ENCODE assay signal across 24 mouse cellular contexts in the genomic region with DNA sequence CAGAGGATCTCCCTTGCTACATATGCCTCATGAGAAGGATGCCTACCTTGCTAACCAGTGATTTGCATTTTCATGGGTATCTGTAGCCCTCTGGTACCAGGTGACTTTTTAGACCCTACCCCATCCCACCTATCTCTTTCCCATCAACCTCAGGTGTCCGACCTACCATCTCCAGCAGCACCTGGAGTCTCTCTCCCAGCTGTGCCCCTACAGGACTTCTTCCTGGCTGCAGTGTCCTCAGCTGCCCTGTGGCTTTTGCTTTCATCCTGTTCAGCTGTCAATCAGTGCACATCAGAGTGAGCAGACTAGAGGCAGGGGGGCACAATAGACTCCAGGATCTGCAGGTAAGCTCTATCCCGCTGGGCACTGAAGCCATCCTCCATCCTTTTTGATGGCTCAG. TPM values are rescaled to one million over a fixed set of nuclear protein-coding genes. Genes with fewer than 3 reads are reported as not detected.
DNase-seq lines count a peak whose midpoint lies in the region; ATAC-seq lines count a peak whose summit lies in the region.
"Had no signal": no experiment of that assay in that cellular context is flagged by ENCODE, and none has a peak within 500 bp of the region (broad histone marks: within the 10 kb centered on the region; RNA-seq: fewer than 3 reads in every experiment).

No protein-coding gene starts in this region.

- H3K27me3 ChIP-seq in embryonic facial prominence, embryonic 13.5 days = no peaks in the 10 kb centered on the region
- no peaks in the 10 kb centered on the region for H3K27me3 ChIP-seq in embryonic facial prominence, embryonic 10.5 days (replicated peaks; ENCODE audit: low read depth, poor library complexity, severe bottlenecking)
- peaks cover 17% of the 10 kb centered on the region; the same call in 1 of the 2 replicates for H3K27me3 ChIP-seq in heart, embryonic 10.5 days (ENCODE audit: insufficient read depth, poor library complexity, severe bottlenecking)
- no peaks in the 10 kb centered on the region for H3K27me3 ChIP-seq in heart, embryonic 11.5 days (ENCODE audit: control insufficient read depth, insufficient read depth, low read length)
- H3K27me3 ChIP-seq in midbrain, embryonic 11.5 days (ENCODE audit: control insufficient read depth, insufficient read depth, low read length) = no peaks in the 10 kb centered on the region
- no peaks in the 10 kb centered on the region for H3K27me3 ChIP-seq in midbrain, embryonic 10.5 days (ENCODE audit: low read depth, poor library complexity, severe bottlenecking)
- H3K27me3 ChIP-seq: CH12.LX, Patski had no signal

- no peak overlapping the region for H3K4me2 ChIP-seq in embryonic facial prominence, embryonic 13.5 days
- no peak overlapping the region for H3K4me2 ChIP-seq in heart, embryonic 11.5 days
- no peak overlapping the region for H3K4me2 ChIP-seq in midbrain, embryonic 11.5 days

- H3K36me3 ChIP-seq in embryonic facial prominence, embryonic 13.5 days = no peaks in the 10 kb centered on the region
- no peaks in the 10 kb centered on the region for H3K36me3 ChIP-seq in embryonic facial prominence, embryonic 10.5 days (replicated peaks)
- no peaks in the 10 kb centered on the region for H3K36me3 ChIP-seq in heart, embryonic 10.5 days
- H3K36me3 ChIP-seq in heart, embryonic 11.5 days (ENCODE audit: control insufficient read depth, insufficient read depth, low read length) = no peaks in the 10 kb centered on the region
- no peaks in the 10 kb centered on the region for H3K36me3 ChIP-seq in midbrain, embryonic 11.5 days (ENCODE audit: control insufficient read depth, insufficient read depth, low read length)
- no peaks in the 10 kb centered on the region for H3K36me3 ChIP-seq in midbrain, embryonic 10.5 days
- H3K36me3 ChIP-seq: G1E had no signal

- WGBS in embryonic facial prominence, embryonic 13.5 days = 73% methylated on average over 2 of the region's 2 CpGs
- 75% methylated on average over 2 of the region's 2 CpGs for WGBS in embryonic facial prominence, embryonic 10.5 days
- WGBS in heart, embryonic 10.5 days = 70% methylated on average over 2 of the region's 2 CpGs
- WGBS in heart, embryonic 11.5 days (ENCODE audit: insufficient replicate concordance) = 77% methylated on average over 2 of the region's 2 CpGs
- 83% methylated on average over 2 of the region's 2 CpGs for WGBS in midbrain, embryonic 11.5 days
- 76% methylated on average over 2 of the region's 2 CpGs for WGBS in midbrain, embryonic 10.5 days

- no peak overlapping the region for H3K9ac ChIP-seq in embryonic facial prominence, embryonic 13.5 days
- no peak overlapping the region for H3K9ac ChIP-seq in heart, embryonic 11.5 days (ENCODE audit: low read depth, low read length)
- no peak overlapping the region for H3K9ac ChIP-seq in midbrain, embryonic 11.5 days (ENCODE audit: low read length)

- H3K27ac ChIP-seq in embryonic facial prominence, embryonic 13.5 days = no peak overlapping the region
- H3K27ac ChIP-seq in embryonic facial prominence, embryonic 10.5 days (replicated peaks) = no peak overlapping the region
- no peak overlapping the region for H3K27ac ChIP-seq in heart, embryonic 10.5 days
- no peak overlapping the region for H3K27ac ChIP-seq in heart, embryonic 11.5 days (ENCODE audit: low read depth, low read length)
- H3K27ac ChIP-seq in midbrain, embryonic 11.5 days (ENCODE audit: low read depth, low read length) = no peak overlapping the region
- no peak overlapping the region for H3K27ac ChIP-seq in midbrain, embryonic 10.5 days (replicated peaks)

- no peak for DNase-seq in embryonic facial prominence, embryonic 10.5 days (ENCODE audit: low spot score)
- peak; percentile 63 for DNase-seq in heart, adult 11 months
- DNase-seq in heart, postnatal 14 days = no peak
- DNase-seq in heart, embryonic 10.5 days (ENCODE audit: low spot score) = peak; percentile 63
- DNase-seq in midbrain, embryonic 11.5 days (ENCODE audit: low spot score, missing footprints) = peak; percentile 35
- DNase-seq in midbrain, embryonic 10.5 days (ENCODE audit: low spot score) = no peak
- DNase-seq: adrenal gland, adult 2 months; adrenal gland, adult 8-10 months; adrenal gland, postnatal 10 days; adrenal gland, postnatal 14 days; adrenal gland, postnatal 25 days; adrenal gland, postnatal 36 days; B cell, adult 2 months; cerebellum, adult 11 months; cerebellum, adult 11-12 months had no signal

- H3K4me3 ChIP-seq in embryonic facial prominence, embryonic 13.5 days = no peak overlapping the region
- H3K4me3 ChIP-seq in embryonic facial prominence, embryonic 10.5 days = no peak overlapping the region
- no peak overlapping the region for H3K4me3 ChIP-seq in heart, embryonic 10.5 days
- no peak overlapping the region for H3K4me3 ChIP-seq in heart, embryonic 11.5 days (ENCODE audit: low read depth, low read length)
- no peak overlapping the region for H3K4me3 ChIP-seq in midbrain, embryonic 11.5 days (ENCODE audit: low read depth, low read length)
- H3K4me3 ChIP-seq in midbrain, embryonic 10.5 days = no peak overlapping the region

- H3K4me1 ChIP-seq in embryonic facial prominence, embryonic 13.5 days = no peaks in the 10 kb centered on the region
- H3K4me1 ChIP-seq in embryonic facial prominence, embryonic 10.5 days = no peaks in the 10 kb centered on the region
- H3K4me1 ChIP-seq in heart, embryonic 10.5 days = no peaks in the 10 kb centered on the region
- H3K4me1 ChIP-seq in heart, embryonic 11.5 days (ENCODE audit: control insufficient read depth, insufficient read depth, low read length) = no peaks in the 10 kb centered on the region
- H3K4me1 ChIP-seq in midbrain, embryonic 11.5 days (ENCODE audit: control insufficient read depth, insufficient read depth, low read length) = no peaks in the 10 kb centered on the region
- no peaks in the 10 kb centered on the region for H3K4me1 ChIP-seq in midbrain, embryonic 10.5 days

- no peaks in the 10 kb centered on the region for H3K9me3 ChIP-seq in embryonic facial prominence, embryonic 13.5 days
- H3K9me3 ChIP-seq in embryonic facial prominence, embryonic 10.5 days = no peaks in the 10 kb centered on the region
- no peaks in the 10 kb centered on the region for H3K9me3 ChIP-seq in heart, embryonic 10.5 days
- no peaks in the 10 kb centered on the region for H3K9me3 ChIP-seq in heart, embryonic 11.5 days (replicated peaks; ENCODE audit: control insufficient read depth, low read length)
- no peaks in the 10 kb centered on the region for H3K9me3 ChIP-seq in midbrain, embryonic 11.5 days (ENCODE audit: control insufficient read depth, low read length)
- no peaks in the 10 kb centered on the region for H3K9me3 ChIP-seq in midbrain, embryonic 10.5 days (replicated peaks)
- H3K9me3 ChIP-seq: G1E had no signal

- intact Hi-C loops in heart, postnatal 14 days (cut with DNase I) = no loop called here

- ATAC-seq in embryonic facial prominence, embryonic 13.5 days (ENCODE audit: insufficient number of reproducible peaks, insufficient read depth, low FRiP score, low TSS enrichment, low read depth) = 0 out of 2 replicates have a peak, but pooled peaks have one; percentile 32
- ATAC-seq in heart, embryonic 11.5 days (replicated peaks; ENCODE audit: insufficient number of reproducible peaks, low FRiP score, low TSS enrichment) = no peak
- no peak for ATAC-seq in midbrain, embryonic 11.5 days (ENCODE audit: low FRiP score)
- ATAC-seq: activated CD4-positive, CD25-positive, alpha-beta regulatory T cell, adult 4 months; CD4-positive, CD25-positive, alpha-beta regulatory T cell, adult 4 months; Patski had no signal

RNA-seq across cellular contexts. Expression of a gene that starts 37.5 kb away (rescaled TPM):
- 2.5 and 4.0 TPM in 2 replicates for polyA plus RNA-seq in embryonic facial prominence, embryonic 13.5 days (2015; fragmentation: Nextera tagmentation; extraction: Ambion mirVana)
- 0.50 and 0.70 TPM in 2 replicates for polyA plus RNA-seq in embryonic facial prominence, embryonic 10.5 days (2016; fragmentation: Nextera tagmentation; extraction: Ambion mirVana)
- under 1 TPM; 0.39 to 0.98 TPM for total RNA-seq in heart, postnatal 14 days (2021)
- 0.05 and 0.16 TPM in 2 replicates for polyA plus RNA-seq in heart, embryonic 10.5 days (2016; fragmentation: Nextera tagmentation; extraction: Ambion mirVana)
- polyA plus RNA-seq in heart, embryonic 11.5 days (2014; fragmentation: Nextera tagmentation; extraction: Ambion mirVana) = 0.39 and 0.52 TPM in 2 replicates
- 1.1 and 1.3 TPM in 2 replicates for polyA plus RNA-seq in midbrain, embryonic 11.5 days (2014; fragmentation: Nextera tagmentation; extraction: Ambion mirVana)
- polyA plus RNA-seq in midbrain, embryonic 10.5 days (2016; fragmentation: Nextera tagmentation; extraction: Ambion mirVana) = 0.49 and 0.97 TPM in 2 replicates
- total RNA-seq: MEL had no signal
- polyA plus RNA-seq: activated CD4-positive, CD25-positive, alpha-beta regulatory T cell, adult 4 months; C2C12; CD4-positive, CD25-positive, alpha-beta regulatory T cell, adult 4 months; G1E had no signal

Comparison
In these comparisons a context has a peak if more than half of its experiments do, and no peak if none do; other contexts are left out.
1. DNase-seq: peak in heart, adult 11 months (single experiment), heart, embryonic 10.5 days (single experiment) and midbrain, embryonic 11.5 days (single experiment); none in embryonic facial prominence, embryonic 10.5 days (single experiment), heart, postnatal 14 days (0 of 2) and midbrain, embryonic 10.5 days (single experiment).